Comparison of ENCODE assay signal across 23 mouse cellular contexts in the genomic region with DNA sequence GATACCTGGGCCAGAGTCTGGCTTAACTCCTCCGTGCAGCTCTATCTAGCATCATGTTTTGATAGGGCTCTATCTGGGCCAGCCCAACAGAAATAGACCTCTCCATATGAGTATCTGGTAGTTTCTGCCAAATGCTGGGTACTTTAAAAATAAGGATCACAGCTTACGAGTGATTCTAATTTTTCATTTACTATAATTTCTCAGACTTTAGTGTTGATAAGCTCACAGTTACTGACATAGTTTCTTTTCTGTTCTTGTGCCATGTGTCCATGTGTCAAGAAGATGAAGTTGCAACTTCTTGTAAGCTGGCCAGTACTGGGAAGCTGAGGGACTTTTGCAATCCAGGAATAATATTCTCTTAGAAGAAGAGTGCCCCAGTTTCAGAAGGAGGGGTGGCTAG.
A peak's percentile ranks its signal among the peaks of the same experiment; 100 is the strongest.
DNase-seq lines count a peak whose midpoint lies in the region; ATAC-seq lines count a peak whose summit lies in the region.
"Had no signal": no experiment of that assay in that cellular context is flagged by ENCODE, and none has a peak within 500 bp of the region (broad histone marks: within the 10 kb centered on the region; RNA-seq: fewer than 3 reads in every experiment).

No protein-coding gene starts in this region.

- peak; percentile 85 for ATAC-seq in frontal cortex, adult (ENCODE audit: low TSS enrichment)
- ATAC-seq: activated CD4-positive, CD25-positive, alpha-beta regulatory T cell, adult 4 months; forebrain, embryonic 13.5 days; forebrain, embryonic 16.5 days had no signal

- WGBS in limb, embryonic 10.5 days: 95% methylated on average over 2 of the region's 2 CpGs

- no peaks in the 10 kb centered on the region for H3K4me1 ChIP-seq in limb, embryonic 10.5 days
- H3K4me1 ChIP-seq: embryonic facial prominence, embryonic 10.5 days; embryonic facial prominence, embryonic 13.5 days; forebrain, embryonic 13.5 days; hindbrain, embryonic 12.5 days; hindbrain, embryonic 15.5 days had no signal

- H3K36me3 ChIP-seq in limb, embryonic 10.5 days: no peaks in the 10 kb centered on the region
- H3K36me3 ChIP-seq: embryonic facial prominence, embryonic 10.5 days; embryonic facial prominence, embryonic 13.5 days; hindbrain, embryonic 12.5 days had no signal

- H3K27ac ChIP-seq in limb, embryonic 10.5 days: no peak overlapping the region
- H3K27ac ChIP-seq: embryonic facial prominence, embryonic 10.5 days; embryonic facial prominence, embryonic 13.5 days; forebrain, embryonic 13.5 days; hindbrain, embryonic 12.5 days; hindbrain, embryonic 15.5 days had no signal

- H3K9me3 ChIP-seq in limb, embryonic 10.5 days (replicated peaks): no peaks in the 10 kb centered on the region
- H3K9me3 ChIP-seq: embryonic facial prominence, embryonic 10.5 days; embryonic facial prominence, embryonic 13.5 days; forebrain, embryonic 13.5 days; hindbrain, embryonic 12.5 days; hindbrain, embryonic 15.5 days had no signal

- peak; percentile 1 for DNase-seq in adrenal gland, adult 8-10 months
- DNase-seq in adrenal gland, postnatal 36 days: no peak
- no peak for DNase-seq in frontal cortex, postnatal 14 days (ENCODE audit: low spot score in 2 of 2)
- DNase-seq in right cerebral cortex, postnatal 10 days (ENCODE audit: low spot score in 2 of 2): peak; percentile 35 to 50
- DNase-seq in right cerebral cortex, postnatal 36 days (ENCODE audit: low spot score in 2 of 2): no peak
- DNase-seq in limb, embryonic 10.5 days (ENCODE audit: low spot score): no peak
- DNase-seq: adrenal gland, adult 2 months; cerebellum, adult 11-12 months; cerebellum, adult 8-10 months; cerebellum, postnatal 10 days; cerebellum, postnatal 36 days; embryo, embryonic 11 days; gastrocnemius, postnatal 10 days; gastrocnemius, postnatal 36 days had no signal

- no peaks in the 10 kb centered on the region for H3K27me3 ChIP-seq in limb, embryonic 10.5 days (ENCODE audit: low read depth, poor library complexity, severe bottlenecking)
- H3K27me3 ChIP-seq: embryonic facial prominence, embryonic 13.5 days; forebrain, embryonic 13.5 days; hindbrain, embryonic 12.5 days; hindbrain, embryonic 15.5 days had no signal

- H3K4me3 ChIP-seq in limb, embryonic 10.5 days: no peak overlapping the region
- H3K4me3 ChIP-seq: embryonic facial prominence, embryonic 10.5 days; embryonic facial prominence, embryonic 13.5 days; erythroblast, embryonic 14.5 days; forebrain, embryonic 13.5 days; hindbrain, embryonic 12.5 days; hindbrain, embryonic 15.5 days had no signal

Comparison
In these comparisons a context has a peak if more than half of its experiments do, and no peak if none do; other contexts are left out.
1. DNase-seq: peak in adrenal gland, adult 8-10 months (single experiment) and right cerebral cortex, postnatal 10 days (2 of 2); none in adrenal gland, postnatal 36 days (0 of 2), frontal cortex, postnatal 14 days (0 of 2), right cerebral cortex, postnatal 36 days (0 of 2) and limb, embryonic 10.5 days (single experiment).